Mouse (Mus musculus) ES-E14 (cell line): ENCODE measurements around the gene Nfyb. TPM values are rescaled to one million over a fixed set of nuclear protein-coding genes. Genes with fewer than 3 reads are reported as not detected.

Experiments used
- DNase-seq: peaks from one replicate; pipeline ENCODE4 v3.0.0-alpha.2; 2013; ENCODE audit warnings: low read depth, low spot score
- H3K27ac ChIP-seq: 2 replicates; pipeline ENCODE4 v1.5.1; 2012; ENCODE audit warnings: low read depth, mild to moderate bottlenecking, low read length, moderate library complexity, mixed read lengths; ENCODE audit not compliant: poor library complexity, insufficient read depth, severe bottlenecking
- H3K36me3 ChIP-seq: 2 replicates; pipeline ENCODE4 v1.6.1; 2012; ENCODE audit warnings: mild to moderate bottlenecking, low read length, moderate library complexity, mixed read lengths; ENCODE audit not compliant: control insufficient read depth, poor library complexity, insufficient read depth, severe bottlenecking
- H3K4me1 ChIP-seq, 2 experiments: fragments of 150-350 bp in 1 of 2; sonication (generic) in 1 of 2; 2 replicates each; pipeline ENCODE4 v1.6.1; 2012; ENCODE audit warnings: low read length in 2 of 2, mild to moderate bottlenecking in 1 of 2, mixed read lengths in 1 of 2; ENCODE audit not compliant: control insufficient read depth in 2 of 2, insufficient read depth in 2 of 2, poor library complexity in 1 of 2
- H3K4me3 ChIP-seq, 2 experiments: fragments of 150-350 bp in 1 of 2; sonication (generic) in 1 of 2; 2 replicates each; pipeline ENCODE4 v1.5.1; 2012; ENCODE audit warnings: low read length in 2 of 2, low read depth in 1 of 2, mild to moderate bottlenecking in 1 of 2, mixed read lengths in 1 of 2; ENCODE audit not compliant: insufficient read depth in 1 of 2, poor library complexity in 1 of 2, severe bottlenecking in 1 of 2
- H3K9ac ChIP-seq: 2 replicates; pipeline ENCODE4 v1.6.1; 2012; ENCODE audit warnings: low read depth, mild to moderate bottlenecking, low read length, mixed read lengths; ENCODE audit not compliant: poor library complexity, insufficient read depth, severe bottlenecking
- H3K9me3 ChIP-seq: fragments of 150-350 bp; sonication (generic); 2 replicates; pipeline ENCODE4 v1.6.1; 2012; ENCODE audit warnings: low read depth, mild to moderate bottlenecking, low read length; ENCODE audit not compliant: control insufficient read depth, insufficient read depth
- CHD2 ChIP-seq: IDR thresholded peaks from 2 replicates; pipeline ENCODE4 v1.6.1; 2014; ENCODE audit warnings: mild to moderate bottlenecking, low read depth, low read length, inconsistent platforms
- HCFC1 ChIP-seq: IDR thresholded peaks from 2 replicates; pipeline ENCODE4 v1.6.1; 2012; ENCODE audit warnings: low read length, inconsistent platforms, borderline replicate concordance; ENCODE audit not compliant: insufficient read depth
- MAFK ChIP-seq: IDR thresholded peaks from 2 replicates; pipeline ENCODE4 v1.6.1; 2014; ENCODE audit warnings: mild to moderate bottlenecking, low read depth, low read length, inconsistent platforms; ENCODE audit not compliant: insufficient read depth
- ZC3H11A ChIP-seq: IDR thresholded peaks from 2 replicates; pipeline ENCODE4 v1.6.1; 2012; ENCODE audit warnings: low read depth, mild to moderate bottlenecking, inconsistent platforms, low read length, borderline replicate concordance
- ZNF384 ChIP-seq: IDR thresholded peaks from 2 replicates; pipeline ENCODE4 v1.6.1; 2012; ENCODE audit warnings: low read depth, low read length, inconsistent platforms
- in situ Hi-C, 2 experiments: fragments of 600-800 bp; cut with MboI; formaldehyde crosslinking; loops; one replicate each; pipeline ENCODE4 v1.15.1; 2025; ENCODE audit warnings: low sequenced_read_pairs in 2 of 2, inconsistent platforms in 1 of 2; ENCODE audit not compliant: unreplicated experiment in 2 of 2
- total RNA-seq: library from RNA; depleted of rRNA; stranded (reverse); fragments of 300-350 nt; gene quantifications from 2 replicates; pipeline ENCODE4 v1.2.3, GENCODE M21; 2012

The Nfyb gene
- total RNA-seq, 1 experiment = 46.9 TPM

- Histone ChIP-seq H3K4me3 (no peak overlapping the region), H3K9ac (no peak overlapping the region), H3K9me3 (no peaks in the 10 kb centered on the region), H3K27ac (peak overlapping the region; percentile 42; the same call in 1 of the 2 replicates), H3K4me1 (peaks cover 13% of the 10 kb centered on the region in 2 experiments), H3K36me3 (no peaks in the 10 kb centered on the region)
- in situ Hi-C loops = no loop called here
- DNase-seq = no peak
- TF ChIP-seq ZC3H11A (no peak), MAFK (no peak), ZNF384 (no peak)
Measured at GRCm38 (mm10) chr10:82778791-82779549, 15.0 kb upstream of the Nfyb start.

GRCm38 (mm10) chr10:82777886-82778285 is 13.9 kb upstream of the Nfyb start:
- TF ChIP-seq CHD2 (no peak), HCFC1 (no peak), MAFK (no peak), ZC3H11A (no peak), ZNF384 (no peak)
- in situ Hi-C loops = no loop called here
- Histone ChIP-seq H3K27ac (peak overlapping the region; percentile 89), H3K4me1 (peaks cover 13 to 15% of the 10 kb centered on the region in 2 experiments), H3K9ac (peak overlapping the region; percentile 67), H3K9me3 (no peaks in the 10 kb centered on the region), H3K36me3 (no peaks in the 10 kb centered on the region), H3K4me3 (peak overlapping the region; percentile 39 to 40)
- no peak for DNase-seq

GRCm38 (mm10) chr10:82777075-82777474 is 13.1 kb upstream of the Nfyb start:
- H3K4me1 ChIP-seq = peaks cover 15 to 19% of the 10 kb centered on the region in 2 experiments
- TF ChIP-seq HCFC1 (no peak), MAFK (peak; percentile 52; the same call in 1 of the 2 replicates)
- in situ Hi-C loops = no loop called here
- H3K27ac ChIP-seq = peak overlapping the region; percentile 53; the same call in 1 of the 2 replicates
- DNase-seq = no peak
- peak overlapping the region; percentile 67; the same call in 1 of the 2 replicates for H3K9ac ChIP-seq
- H3K4me3 ChIP-seq = no peak overlapping the region
- no peaks in the 10 kb centered on the region for H3K36me3 ChIP-seq
- no peaks in the 10 kb centered on the region for H3K9me3 ChIP-seq

- H3K36me3 ChIP-seq = no peaks in the 10 kb centered on the region
- no peak for DNase-seq
Measured at GRCm38 (mm10) chr10:82774841-82775240, 10.9 kb upstream of the Nfyb start.

GRCm38 (mm10) chr10:82771595-82772170 is 7.7 kb upstream of the Nfyb start:
- H3K4me3 ChIP-seq = peak overlapping the region; percentile 26 to 73
- DNase-seq = no peak
- in situ Hi-C loops = no loop called here

More at GRCm38 (mm10) chr10:82774841-82775240, 10.9 kb upstream of the Nfyb start:
- in situ Hi-C loops = no loop called here
- Histone ChIP-seq H3K9ac (no peak overlapping the region), H3K4me1 (peaks cover 24 to 25% of the 10 kb centered on the region in 2 experiments), H3K27ac (no peak overlapping the region), H3K9me3 (no peaks in the 10 kb centered on the region), H3K4me3 (no peak overlapping the region)
- TF ChIP-seq ZC3H11A (no peak), CHD2 (no peak), ZNF384 (no peak), HCFC1 (no peak), MAFK (no peak)

More at GRCm38 (mm10) chr10:82771595-82772170, 7.7 kb upstream of the Nfyb start:
- no peak overlapping the region for H3K27ac ChIP-seq
- H3K4me1 ChIP-seq = peaks cover 16 to 26% of the 10 kb centered on the region in 2 experiments
- no peaks in the 10 kb centered on the region for H3K36me3 ChIP-seq
- peak overlapping the region; percentile 58; the same call in 1 of the 2 replicates for H3K9ac ChIP-seq
- TF ChIP-seq ZNF384 (no peak), HCFC1 (no peak), MAFK (no peak), ZC3H11A (no peak), CHD2 (no peak)
- H3K9me3 ChIP-seq = no peaks in the 10 kb centered on the region
